Mouse (Mus musculus) neutrophil, adult 5-6 weeks (primary cell): ENCODE results near the gene S100a4. TPM values are rescaled to one million over a fixed set of nuclear protein-coding genes. Genes with fewer than 3 reads are reported as not detected.

Experiments
- ATAC-seq: fragments of 151-379, 151-347 bp; 2 replicates; pipeline ENCODE4 v1.8.0; 2017; ENCODE audit warnings: mild to moderate bottlenecking, moderate TSS enrichment; ENCODE audit not compliant: insufficient number of reproducible peaks, poor library complexity, low FRiP score, severe bottlenecking; ENCODE audit errors: extremely low read depth
- total RNA-seq: library from RNA; stranded (forward); fragments of 200-1000 nt; gene quantifications from 2 replicates; pipeline ENCODE4 v1.2.3, GENCODE M21; 2017

S100a4 gene
- total RNA-seq, 1 experiment from 2014 or later = 95.9 TPM

DNA sequence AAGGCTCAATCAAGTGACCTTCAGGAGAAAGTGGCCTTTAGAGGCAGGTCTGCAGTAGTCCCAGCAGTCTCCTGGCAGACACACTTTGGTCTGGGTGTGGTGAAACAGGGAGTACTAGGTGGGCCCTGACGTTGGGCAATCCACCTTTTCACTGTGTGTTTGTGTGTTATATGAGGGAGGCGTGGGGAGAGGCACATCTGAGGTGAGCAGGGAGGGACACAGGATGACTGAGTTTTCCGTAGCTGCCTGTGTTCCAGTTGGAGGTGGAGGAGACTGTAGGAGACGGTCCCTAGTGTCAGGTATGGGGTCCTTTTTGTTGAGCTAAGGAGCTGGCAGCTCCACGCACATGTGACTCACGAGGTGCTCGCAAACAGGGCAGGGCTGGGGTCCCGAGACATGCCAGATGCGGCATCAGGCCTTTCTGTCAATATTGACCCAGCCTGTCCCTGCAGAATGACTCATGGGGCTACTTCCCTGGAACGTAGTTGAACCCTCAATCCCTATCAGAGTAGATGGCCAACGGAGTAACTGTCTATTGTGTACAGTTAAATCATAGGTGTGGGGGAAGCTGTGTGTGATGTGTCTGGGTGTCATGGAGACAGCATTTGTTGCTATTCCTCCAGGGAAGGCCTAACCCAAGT lies 11.2 kb downstream of the S100a4 start:
- ATAC-seq = no peak

DNA sequence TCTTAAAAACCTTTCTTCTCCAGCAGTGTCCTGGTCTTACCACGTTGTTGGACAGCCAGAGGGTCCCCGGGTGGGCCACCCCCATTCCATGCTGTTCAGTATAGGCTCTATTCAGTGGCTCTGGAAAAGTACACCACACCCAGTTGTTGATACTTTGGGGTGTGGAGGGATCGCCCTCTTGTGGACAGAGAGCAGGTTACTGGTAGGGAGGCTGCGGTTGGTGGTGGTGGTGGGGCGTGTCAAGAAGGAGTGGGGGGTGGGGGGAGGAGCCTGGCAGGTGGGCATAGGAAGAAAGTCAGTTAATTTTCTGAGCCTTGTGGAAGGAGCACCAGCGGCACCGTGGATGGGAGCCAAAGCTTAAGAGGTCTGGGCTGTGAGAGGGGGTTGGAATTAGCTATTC lies 11.8 kb downstream of the S100a4 start:
- peak; percentile 72 for ATAC-seq

DNA sequence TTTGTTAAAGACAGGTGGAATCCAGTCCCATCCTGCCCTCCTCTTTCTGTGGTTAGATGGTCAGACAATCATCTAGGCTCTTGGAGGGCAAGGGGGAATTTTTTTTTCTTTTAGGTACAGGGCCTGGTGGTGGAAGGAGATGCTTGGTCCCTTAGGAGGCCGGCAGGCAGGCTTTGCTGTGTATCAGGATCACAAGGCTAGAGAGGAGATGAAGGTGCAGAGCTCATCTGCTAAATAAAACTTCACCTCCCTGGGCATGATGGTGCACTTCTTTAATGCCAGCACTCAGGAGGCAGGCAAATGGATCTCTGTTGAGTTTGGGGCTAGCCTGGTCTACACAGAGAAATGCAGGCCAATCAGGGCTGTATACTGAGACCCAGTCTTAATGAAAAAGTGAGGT lies 12.3 kb downstream of the S100a4 start:
- no peak for ATAC-seq

DNA sequence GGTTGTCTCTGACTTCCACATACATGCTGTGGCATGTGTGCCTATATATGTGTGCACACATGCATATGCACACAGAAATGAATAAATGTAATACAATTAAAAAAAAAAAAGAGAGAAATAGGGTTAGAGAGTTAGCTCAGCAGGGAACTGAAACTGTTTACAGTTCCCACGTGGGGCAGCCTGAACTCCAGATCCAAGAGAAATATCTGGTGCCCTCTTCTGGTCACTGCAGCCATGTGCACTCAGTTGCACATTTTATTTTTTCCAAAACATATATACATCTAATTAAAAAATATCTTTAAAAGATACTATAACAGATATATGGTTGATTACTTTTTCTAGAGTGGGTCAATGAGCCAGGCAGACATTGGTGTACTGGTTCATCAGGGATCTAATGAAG lies 14.0 kb downstream of the S100a4 start:
- ATAC-seq = peak; percentile 25; the same call in 1 of the 2 replicates

DNA sequence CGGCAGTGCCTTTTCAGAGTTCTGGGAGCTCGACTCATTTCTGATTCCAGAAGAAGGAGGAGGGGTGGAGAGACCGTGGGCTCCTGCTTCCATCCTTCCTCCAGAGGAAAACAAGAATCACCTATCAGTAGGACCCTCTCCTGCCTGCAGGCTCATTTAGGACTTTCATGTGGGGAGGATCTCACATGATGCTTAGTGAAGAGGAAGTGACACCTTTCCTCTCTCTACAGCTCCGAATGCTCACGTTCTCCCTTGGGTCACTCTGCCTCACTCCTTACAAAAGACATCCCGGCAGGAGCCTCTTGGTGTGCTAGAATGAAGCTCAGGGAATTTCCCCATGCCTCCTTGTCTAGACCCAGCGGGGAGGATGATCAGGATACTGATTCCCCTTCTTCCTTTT lies 18.0 kb downstream of the S100a4 start:
- no peak for ATAC-seq

DNA sequence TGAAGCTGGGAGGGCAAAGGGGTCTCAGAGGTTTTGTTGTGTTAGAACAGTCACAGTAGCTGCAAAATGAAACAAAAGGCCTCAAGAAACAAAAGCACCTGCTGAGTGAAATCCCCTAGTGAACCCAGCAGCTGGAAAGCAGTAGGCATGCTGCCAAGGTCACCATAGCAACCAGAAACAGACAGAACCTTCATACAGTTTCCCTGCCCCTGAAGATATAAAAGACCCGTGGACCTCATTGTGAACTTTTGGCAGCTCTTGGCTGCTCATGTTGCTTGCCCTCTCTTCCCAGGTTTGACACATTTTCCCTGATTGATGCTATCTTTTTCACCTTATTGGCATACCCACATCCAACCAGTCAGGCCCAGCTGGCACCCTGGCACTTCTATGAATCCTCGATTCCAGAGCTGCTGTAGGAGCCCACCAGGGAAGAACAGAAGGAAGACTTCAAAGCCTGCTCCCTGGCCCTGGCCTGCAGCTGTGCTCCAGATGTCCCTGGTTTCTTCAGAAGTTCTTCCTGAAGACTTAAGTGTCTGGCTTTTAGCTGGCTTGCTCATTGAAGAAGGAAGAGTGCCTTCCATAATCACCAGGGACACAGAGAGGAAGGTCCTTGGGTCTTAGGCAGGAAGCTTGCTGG lies 20.0 kb downstream of the S100a4 start:
- ATAC-seq = no peak

DNA sequence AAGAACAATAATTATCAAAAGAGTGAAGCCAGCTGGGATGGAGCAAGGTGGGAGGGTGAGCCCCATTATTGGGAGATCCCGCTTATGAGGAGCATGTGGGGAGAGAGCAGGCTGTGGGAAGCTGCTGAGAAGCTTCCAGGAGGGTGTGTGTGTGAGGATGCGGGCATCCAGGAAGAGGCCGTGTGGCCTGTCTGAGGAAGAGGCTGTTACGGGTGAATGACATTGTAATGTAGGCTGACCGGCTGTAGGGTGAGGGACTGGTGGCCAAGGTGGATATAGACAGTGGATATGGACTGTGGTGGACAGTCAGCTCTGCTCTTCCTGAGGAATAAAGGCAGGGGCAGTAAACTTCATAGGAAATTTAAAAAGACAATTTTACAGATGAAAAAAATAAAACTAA lies 21.9 kb downstream of the S100a4 start:
- ATAC-seq = no peak

DNA sequence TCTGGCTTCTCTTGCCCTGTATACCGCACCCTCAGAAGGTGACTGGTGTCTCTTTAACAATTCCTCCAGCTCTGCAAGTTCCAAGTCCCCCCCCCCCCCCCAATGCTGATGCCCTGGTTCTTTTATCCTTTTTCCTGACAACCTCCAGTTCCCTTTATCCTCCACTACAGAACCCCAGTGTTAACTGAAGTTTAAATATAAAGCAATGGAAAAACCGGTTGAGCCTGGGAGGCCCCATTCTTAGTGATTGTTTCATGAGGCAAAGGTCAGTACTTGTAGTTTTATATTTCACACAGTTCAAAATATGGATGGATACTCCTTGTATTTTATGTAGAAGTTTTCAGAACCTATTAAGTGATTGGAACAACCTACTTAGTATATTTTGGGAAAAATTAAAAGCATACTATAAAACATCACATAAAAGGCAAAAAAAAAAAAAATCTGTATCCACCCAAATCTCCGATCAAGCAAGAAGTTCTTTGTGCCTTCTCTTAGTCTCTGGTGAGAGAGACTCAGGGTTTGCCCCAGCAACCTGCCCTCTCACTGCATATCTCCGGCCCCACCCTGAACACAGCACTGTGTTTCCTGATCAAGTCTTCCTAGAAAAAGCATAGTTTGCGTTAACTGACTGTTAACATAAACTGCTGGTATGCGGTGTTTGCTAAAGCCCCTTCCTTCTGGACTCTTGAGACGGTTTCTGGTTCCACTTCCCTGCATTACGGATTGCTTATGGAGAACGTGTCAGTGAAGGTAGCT lies 22.9 kb downstream of the S100a4 start:
- no peak for ATAC-seq

DNA sequence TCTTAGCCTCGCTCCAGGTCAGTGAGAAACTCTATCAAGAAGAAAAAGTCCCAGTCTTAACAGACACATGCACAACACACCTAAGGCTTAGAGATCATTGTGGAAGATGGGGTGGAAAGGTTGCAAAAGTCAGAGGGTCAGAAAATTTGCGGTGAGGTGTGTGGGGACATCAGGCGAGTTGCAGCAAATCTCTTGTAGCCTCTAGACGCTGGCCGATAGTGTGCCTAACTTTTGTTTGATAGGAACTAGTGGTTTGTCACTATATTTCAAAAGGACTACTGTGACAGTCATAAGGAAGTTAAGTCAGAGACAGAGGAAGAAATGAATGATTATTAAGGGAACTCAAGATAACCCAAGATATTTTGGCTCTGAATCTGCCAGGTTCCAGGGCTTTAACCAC lies 23.8 kb downstream of the S100a4 start:
- ATAC-seq = no peak

DNA sequence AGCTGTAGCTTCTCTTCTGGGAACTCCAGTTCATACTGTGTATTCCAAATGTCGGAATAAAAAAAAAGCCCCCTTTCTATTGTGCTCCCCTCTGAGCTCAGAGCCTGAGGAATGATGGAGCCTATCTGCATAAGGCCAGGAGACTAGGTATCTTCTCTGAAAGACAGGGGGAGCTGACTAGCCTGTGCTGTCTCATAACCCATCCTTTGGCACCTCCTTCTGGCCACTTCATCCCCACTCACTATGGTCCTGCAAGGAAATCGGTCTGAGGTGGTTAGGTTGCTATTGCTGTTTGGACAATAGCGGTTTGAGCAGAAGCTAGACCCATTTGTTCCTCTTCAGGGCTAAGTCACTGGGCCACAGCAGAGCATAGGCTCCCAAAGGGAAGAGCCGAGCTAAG lies 24.2 kb downstream of the S100a4 start:
- 0 out of 2 replicates have a peak, but pooled peaks have one; percentile 29 for ATAC-seq

DNA sequence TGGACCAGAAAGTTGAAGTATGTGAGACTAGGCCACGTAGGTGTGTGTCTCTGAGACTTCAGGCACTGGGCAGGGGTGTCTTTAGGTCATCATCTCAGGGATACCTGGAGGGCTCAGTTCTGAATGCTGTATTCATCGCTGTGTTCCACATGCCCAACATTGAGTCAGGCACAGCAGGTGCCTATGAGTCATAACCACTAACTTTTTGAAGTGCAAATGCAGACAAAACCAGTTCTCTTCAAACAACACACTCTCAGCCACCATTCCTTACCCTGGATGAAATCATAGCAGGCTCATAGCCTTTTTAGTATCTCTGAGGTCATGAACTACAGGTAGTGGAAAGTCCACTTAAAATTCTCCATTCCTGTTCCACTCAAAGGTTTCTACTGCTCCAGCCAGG lies 25.7 kb downstream of the S100a4 start:
- ATAC-seq = no peak

DNA sequence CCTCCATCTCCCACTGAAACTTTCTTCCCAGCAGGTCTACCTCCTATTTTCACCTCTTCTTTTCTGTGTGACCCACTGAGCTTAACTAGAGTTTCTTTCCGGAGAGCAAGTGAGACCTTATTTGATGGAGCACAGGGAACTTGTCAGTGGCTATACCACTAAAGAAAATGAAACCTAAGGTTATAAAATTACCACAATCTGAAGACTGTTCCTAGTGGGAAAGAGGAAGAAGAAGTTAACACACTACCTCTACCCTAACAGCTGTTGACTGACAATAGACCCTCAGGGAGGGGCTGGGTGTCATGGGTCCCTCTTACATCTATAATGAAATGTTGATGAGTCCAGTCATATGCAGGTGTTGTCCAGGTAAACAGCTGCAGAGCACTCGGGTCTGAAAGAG lies 28.4 kb downstream of the S100a4 start:
- ATAC-seq = no peak

DNA sequence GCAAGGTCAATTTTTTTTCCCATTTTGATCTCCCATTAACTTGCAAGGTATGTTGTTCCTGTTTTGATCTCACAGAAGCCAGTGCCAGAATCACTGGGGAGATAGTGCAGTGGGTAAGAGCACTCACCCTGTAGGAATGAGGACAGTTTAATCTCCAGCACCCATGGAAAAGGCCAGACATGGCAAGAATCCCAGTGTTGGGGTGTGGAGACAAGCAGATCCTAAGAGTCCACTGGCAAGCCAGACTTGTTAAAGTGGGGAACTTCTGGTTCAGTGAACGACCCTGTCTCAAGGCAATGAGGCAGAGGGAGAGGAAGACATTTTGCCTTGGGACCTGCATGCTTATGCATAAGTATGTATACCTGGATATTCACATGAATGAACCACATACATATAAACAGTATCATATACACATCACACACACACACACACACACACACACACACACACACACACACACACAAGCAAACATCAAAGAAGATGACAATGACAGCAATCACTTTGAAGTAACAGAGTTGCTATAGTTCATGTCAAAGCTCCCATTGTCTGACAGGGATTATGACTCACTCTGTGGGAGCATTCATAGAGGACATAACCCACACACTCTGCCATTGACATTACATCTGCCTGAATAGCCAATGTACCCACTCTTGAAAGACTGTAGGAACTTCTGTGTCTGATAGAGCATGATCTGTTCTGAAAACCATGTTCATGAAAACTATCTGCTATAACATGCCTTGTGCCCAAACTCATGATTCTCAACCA lies 35.1 kb downstream of the S100a4 start:
- ATAC-seq = no peak

DNA sequence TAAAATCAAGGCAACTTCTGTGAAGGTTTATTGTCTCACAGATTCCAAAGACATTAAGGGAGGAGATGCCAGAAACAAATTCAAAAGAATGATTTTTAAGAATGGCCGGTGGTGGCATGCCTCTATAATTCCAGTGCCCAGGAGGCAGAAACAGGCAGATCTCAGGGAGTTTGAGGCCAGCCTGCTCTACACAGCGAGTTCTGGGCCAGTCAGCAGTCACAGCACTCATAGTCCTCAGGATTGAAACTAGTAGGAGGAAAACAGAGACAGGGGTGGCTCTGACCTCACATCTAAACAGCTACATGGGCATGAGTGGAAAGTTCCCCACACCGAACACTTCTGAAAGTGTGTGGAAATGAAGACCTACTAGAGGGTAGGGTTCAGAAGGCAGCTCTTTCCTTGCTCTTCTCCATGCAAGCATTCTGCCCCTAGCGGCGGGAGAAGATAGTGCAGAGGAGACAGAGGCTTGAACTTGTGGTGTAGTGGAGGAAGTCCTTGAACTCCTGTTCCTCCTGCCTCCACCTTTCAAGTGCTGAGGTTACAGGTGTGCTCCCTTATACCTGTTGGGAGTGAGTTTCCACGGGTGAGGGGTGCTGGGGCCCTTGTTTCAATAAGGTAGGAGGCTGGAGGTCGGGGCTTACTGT lies 36.1 kb downstream of the S100a4 start:
- peak; percentile 52; the same call in 1 of the 2 replicates for ATAC-seq

DNA sequence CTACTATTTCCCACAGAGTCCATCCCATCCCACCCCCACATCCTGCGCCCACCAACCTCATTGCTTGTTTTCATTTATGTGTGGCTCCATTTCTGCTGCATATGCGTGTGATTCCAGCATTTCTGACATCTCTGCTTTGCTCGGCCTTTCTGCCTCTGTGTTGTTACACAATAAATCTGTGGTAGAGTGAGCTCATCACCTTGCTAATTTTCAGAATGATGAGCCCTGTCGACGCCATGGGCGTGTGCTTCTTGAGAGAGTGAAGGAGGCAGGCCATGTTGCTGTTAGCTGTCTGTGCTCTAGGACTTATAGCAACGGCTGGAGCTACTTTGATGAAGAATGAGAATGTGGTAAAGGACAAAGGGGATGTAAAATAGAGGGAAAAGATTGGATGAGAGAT lies 37.4 kb downstream of the S100a4 start:
- no peak for ATAC-seq

DNA sequence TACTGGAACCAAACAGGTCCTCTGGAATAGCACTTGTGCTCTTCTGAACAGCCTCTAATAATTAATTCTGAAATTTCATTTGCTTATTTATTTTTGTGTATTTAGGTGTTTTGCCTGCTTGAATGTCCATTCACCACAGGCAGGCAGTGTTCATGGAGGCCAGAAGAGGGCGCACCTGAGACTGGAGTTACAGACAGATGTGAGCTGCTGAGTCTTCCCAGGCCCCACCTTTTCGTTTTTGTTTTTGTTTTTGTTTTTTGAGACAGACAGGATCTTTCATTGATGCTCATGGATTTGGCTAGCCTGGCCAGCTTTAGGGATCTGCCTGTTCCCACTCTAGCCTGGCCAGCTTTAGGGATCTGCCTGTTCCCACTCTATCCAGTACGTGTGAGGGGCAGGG lies 40.6 kb downstream of the S100a4 start:
- ATAC-seq = no peak

DNA sequence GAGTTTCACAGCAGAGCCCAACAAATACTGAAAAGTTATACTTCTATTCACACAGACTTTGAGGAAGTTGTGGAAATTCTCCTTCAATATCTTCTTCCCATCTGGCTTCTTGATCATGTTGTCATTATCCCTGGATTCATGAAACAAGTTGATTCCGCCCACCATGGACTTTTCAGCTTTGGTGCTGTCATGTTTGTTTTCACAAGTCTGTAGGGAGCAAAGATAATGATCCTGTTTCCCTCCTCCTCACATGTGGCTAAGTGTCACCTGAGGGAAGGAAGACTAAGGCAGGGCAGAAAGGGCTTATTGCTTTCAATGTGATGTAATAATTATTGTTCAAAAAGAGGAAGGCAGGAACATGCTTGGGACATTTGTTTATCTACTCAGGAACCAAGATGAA lies 43.7 kb downstream of the S100a4 start:
- no peak for ATAC-seq

DNA sequence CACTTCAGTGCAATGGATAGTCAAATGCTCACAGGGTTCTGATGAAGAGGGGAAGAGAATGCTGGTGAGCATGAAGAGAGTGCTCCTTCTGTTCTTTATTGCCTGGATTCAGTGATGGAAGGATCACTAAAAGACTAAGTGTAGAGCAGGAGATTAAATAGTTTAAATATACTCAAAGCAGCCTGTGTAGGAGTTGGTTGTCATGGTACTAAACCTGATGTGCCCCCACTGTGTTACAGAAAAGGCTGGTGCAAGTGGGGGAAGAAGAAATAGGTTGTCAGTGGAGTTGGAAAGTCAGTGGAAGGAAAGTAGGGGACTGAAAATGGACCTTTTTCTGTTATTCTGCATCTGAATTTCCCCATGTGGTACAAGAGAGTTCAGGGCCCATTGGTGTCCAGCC lies 45.4 kb downstream of the S100a4 start:
- no peak for ATAC-seq

DNA sequence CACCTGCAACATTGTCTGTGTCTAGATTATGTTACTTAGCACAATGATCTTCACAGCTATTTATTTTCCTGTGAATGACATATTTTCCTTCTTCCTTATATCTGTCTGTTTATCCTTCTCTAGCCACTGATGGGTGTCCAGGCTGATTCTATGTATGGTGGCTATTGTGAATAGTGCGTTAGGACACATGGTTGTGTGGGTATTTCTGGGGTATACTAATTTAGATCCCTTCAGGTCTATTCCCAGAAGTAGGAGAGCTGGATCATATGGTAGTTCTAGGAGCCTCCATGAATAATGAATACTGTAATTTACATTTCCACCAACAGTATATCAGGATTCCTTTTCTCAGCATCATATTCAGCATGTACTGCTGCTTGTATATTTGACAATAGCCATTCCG lies 46.3 kb downstream of the S100a4 start:
- ATAC-seq = no peak
